Mouse (Mus musculus): Measurements from ENCODE around the gene Klk1. TPM values are rescaled to one million over a fixed set of nuclear protein-coding genes. Genes with fewer than 3 reads are reported as not detected.
"Not testable (repeated sequence)": the region's sequence is repeated elsewhere in the genome, so short reads cannot be mapped to it uniquely, and the experiment has no call there.

Gene Klk1
- total RNA-seq (2021) = not detected

- DNase-seq (ENCODE audit: low spot score in 2 of 2) = no peak
- intact Hi-C loops (cut with DNase I) = no loop called here
Measured at GRCm38 (mm10) chr7:44225076-44225475, at the start of gene Klk1. Gene Klk1 (plus strand): TSS chr7:44225360.

- intact Hi-C loops (cut with DNase I) = no loop called here
- DNase-seq (ENCODE audit: low spot score in 2 of 2) = no peak
Measured at GRCm38 (mm10) chr7:44179299-44180045, 45.7 kb upstream of the Klk1 start.

- intact Hi-C loops (cut with DNase I); DNase-seq (ENCODE audit: low spot score in 2 of 2): not testable (repeated sequence)
Measured at GRCm38 (mm10) chr7:44186516-44186915, 38.6 kb upstream of the Klk1 start.

GRCm38 (mm10) chr7:44187936-44188335, 37.2 kb upstream of the Klk1 start, which contains the start of gene Klk1b24:
Gene Klk1b24 (plus strand): TSS chr7:44188236.
- intact Hi-C loops (cut with DNase I); DNase-seq (ENCODE audit: low spot score in 2 of 2): not testable (repeated sequence)

GRCm38 (mm10) chr7:44193466-44193865, 31.7 kb upstream of the Klk1 start:
- DNase-seq (ENCODE audit: low spot score in 2 of 2); intact Hi-C loops (cut with DNase I): not testable (repeated sequence)

GRCm38 (mm10) chr7:44197891-44198290, 27.3 kb upstream of the Klk1 start, which contains the start of gene Klk1b3:
Gene Klk1b3 (plus strand): TSS chr7:44198191.
- intact Hi-C loops (cut with DNase I) = no loop called here
- DNase-seq (ENCODE audit: low spot score in 2 of 2) = no peak

- intact Hi-C loops (cut with DNase I) = not testable (repeated sequence)
Measured at GRCm38 (mm10) chr7:44207135-44207534, 18.0 kb upstream of the Klk1 start, which contains the start of gene Klk1b4. Gene Klk1b4 (plus strand): TSS chr7:44207435.

GRCm38 (mm10) chr7:44208307-44208706, 16.9 kb upstream of the Klk1 start:
- intact Hi-C loops (cut with DNase I) = no loop called here
- DNase-seq (ENCODE audit: low spot score in 2 of 2) = no peak

More at GRCm38 (mm10) chr7:44207135-44207534, 18.0 kb upstream of the Klk1 start, which contains the start of gene Klk1b4:
- DNase-seq (ENCODE audit: low spot score in 2 of 2) = not testable (repeated sequence)

GRCm38 (mm10) chr7:44215645-44216044, 9.5 kb upstream of the Klk1 start, which contains the start of gene Klk1b5:
Gene Klk1b5 (plus strand): TSS chr7:44215945.
- intact Hi-C loops (cut with DNase I) = no loop called here
- no peak for DNase-seq (ENCODE audit: low spot score in 2 of 2)

GRCm38 (mm10) chr7:44221601-44222000, 3.6 kb upstream of the Klk1 start:
- intact Hi-C loops (cut with DNase I); DNase-seq (ENCODE audit: low spot score in 2 of 2): not testable (repeated sequence)

- DNase-seq (ENCODE audit: low spot score in 2 of 2); intact Hi-C loops (cut with DNase I): not testable (repeated sequence)
Measured at GRCm38 (mm10) chr7:44222335-44222734, 2.8 kb upstream of the Klk1 start.

GRCm38 (mm10) chr7:44235909-44236308, 10.7 kb downstream of the Klk1 start, which contains the start of gene Gm36864:
Gene Gm36864 (plus strand): TSS chr7:44236177.
- intact Hi-C loops (cut with DNase I) = no loop called here
- DNase-seq (ENCODE audit: low spot score in 2 of 2) = no peak

- intact Hi-C loops (cut with DNase I) = loop anchor here (10.0 kb wide), 1 partner anchor 565 kb away; the partner anchor contains the start of gene Ctu1
- DNase-seq (ENCODE audit: low spot score in 2 of 2) = no peak
Measured at GRCm38 (mm10) chr7:44239913-44240312, 14.8 kb downstream of the Klk1 start.

- DNase-seq (ENCODE audit: low spot score in 2 of 2) = no peak
- intact Hi-C loops (cut with DNase I) = loop anchor here (10.0 kb wide), 1 partner anchor 566 kb away; the partner anchor contains the start of gene Ctu1
Measured at GRCm38 (mm10) chr7:44240712-44241111, 15.6 kb downstream of the Klk1 start.

- DNase-seq (ENCODE audit: low spot score in 2 of 2) = no peak
- intact Hi-C loops (cut with DNase I) = loop anchor here (10.0 kb wide), 1 partner anchor 566 kb away; the partner anchor contains the start of gene Ctu1
Measured at GRCm38 (mm10) chr7:44241163-44241562, 16.0 kb downstream of the Klk1 start.

- no peak for DNase-seq (ENCODE audit: low spot score in 2 of 2)
- intact Hi-C loops (cut with DNase I) = loop anchor here (10.0 kb wide), 1 partner anchor 569 kb away; the partner anchor contains the start of gene Ctu1
Measured at GRCm38 (mm10) chr7:44244080-44244479, 18.9 kb downstream of the Klk1 start.

- DNase-seq (ENCODE audit: low spot score in 2 of 2) = peak; percentile 93
- intact Hi-C loops (cut with DNase I) = loop anchor here (10.0 kb wide), 1 partner anchor 572 kb away; the partner anchor contains the start of gene Ctu1
Measured at GRCm38 (mm10) chr7:44246055-44246983, 21.2 kb downstream of the Klk1 start, which contains the start of the genes 1700028J19Rik and 2410002F23Rik. Gene 1700028J19Rik (minus strand): TSS chr7:44246695. Gene 2410002F23Rik (plus strand): TSS chr7:44246722.

GRCm38 (mm10) chr7:44246984-44247470, 21.9 kb downstream of the Klk1 start:
- DNase-seq (ENCODE audit: low spot score in 2 of 2) = peak; percentile 32 to 56
- intact Hi-C loops (cut with DNase I) = loop anchor here (10.0 kb wide), 1 partner anchor 572 kb away; the partner anchor contains the start of gene Ctu1

- intact Hi-C loops (cut with DNase I) = loop anchor here (10.0 kb wide), 1 partner anchor 573 kb away; the partner anchor contains the start of gene Ctu1
- DNase-seq (ENCODE audit: low spot score in 2 of 2) = no peak
Measured at GRCm38 (mm10) chr7:44247971-44248370, 22.8 kb downstream of the Klk1 start.
